Mouse (Mus musculus) ES-E14 (cell line): ENCODE measurements around the gene Cep164. TPM values are rescaled to one million over a fixed set of nuclear protein-coding genes. Genes with fewer than 3 reads are reported as not detected.

ENCODE experiments used
- DNase-seq: peaks from one replicate; pipeline ENCODE4 v3.0.0-alpha.2; 2013; ENCODE audit warnings: low read depth, low spot score
- H3K27ac ChIP-seq: 2 replicates; pipeline ENCODE4 v1.5.1; 2012; ENCODE audit warnings: low read depth, mild to moderate bottlenecking, low read length, moderate library complexity, mixed read lengths; ENCODE audit not compliant: poor library complexity, insufficient read depth, severe bottlenecking
- H3K36me3 ChIP-seq: 2 replicates; pipeline ENCODE4 v1.6.1; 2012; ENCODE audit warnings: mild to moderate bottlenecking, low read length, moderate library complexity, mixed read lengths; ENCODE audit not compliant: control insufficient read depth, poor library complexity, insufficient read depth, severe bottlenecking
- H3K4me1 ChIP-seq, 2 experiments: fragments of 150-350 bp in 1 of 2; sonication (generic) in 1 of 2; 2 replicates each; pipeline ENCODE4 v1.6.1; 2012; ENCODE audit warnings: low read length in 2 of 2, mild to moderate bottlenecking in 1 of 2, mixed read lengths in 1 of 2; ENCODE audit not compliant: control insufficient read depth in 2 of 2, insufficient read depth in 2 of 2, poor library complexity in 1 of 2
- H3K4me3 ChIP-seq, 2 experiments: fragments of 150-350 bp in 1 of 2; sonication (generic) in 1 of 2; 2 replicates each; pipeline ENCODE4 v1.5.1; 2012; ENCODE audit warnings: low read length in 2 of 2, low read depth in 1 of 2, mild to moderate bottlenecking in 1 of 2, mixed read lengths in 1 of 2; ENCODE audit not compliant: insufficient read depth in 1 of 2, poor library complexity in 1 of 2, severe bottlenecking in 1 of 2
- H3K9ac ChIP-seq: 2 replicates; pipeline ENCODE4 v1.6.1; 2012; ENCODE audit warnings: low read depth, mild to moderate bottlenecking, low read length, mixed read lengths; ENCODE audit not compliant: poor library complexity, insufficient read depth, severe bottlenecking
- H3K9me3 ChIP-seq: fragments of 150-350 bp; sonication (generic); 2 replicates; pipeline ENCODE4 v1.6.1; 2012; ENCODE audit warnings: low read depth, mild to moderate bottlenecking, low read length; ENCODE audit not compliant: control insufficient read depth, insufficient read depth
- CHD2 ChIP-seq: IDR thresholded peaks from 2 replicates; pipeline ENCODE4 v1.6.1; 2014; ENCODE audit warnings: mild to moderate bottlenecking, low read depth, low read length, inconsistent platforms
- HCFC1 ChIP-seq: IDR thresholded peaks from 2 replicates; pipeline ENCODE4 v1.6.1; 2012; ENCODE audit warnings: low read length, inconsistent platforms, borderline replicate concordance; ENCODE audit not compliant: insufficient read depth
- MAFK ChIP-seq: IDR thresholded peaks from 2 replicates; pipeline ENCODE4 v1.6.1; 2014; ENCODE audit warnings: mild to moderate bottlenecking, low read depth, low read length, inconsistent platforms; ENCODE audit not compliant: insufficient read depth
- ZC3H11A ChIP-seq: IDR thresholded peaks from 2 replicates; pipeline ENCODE4 v1.6.1; 2012; ENCODE audit warnings: low read depth, mild to moderate bottlenecking, inconsistent platforms, low read length, borderline replicate concordance
- ZNF384 ChIP-seq: IDR thresholded peaks from 2 replicates; pipeline ENCODE4 v1.6.1; 2012; ENCODE audit warnings: low read depth, low read length, inconsistent platforms
- in situ Hi-C, 2 experiments: fragments of 600-800 bp; cut with MboI; formaldehyde crosslinking; loops; one replicate each; pipeline ENCODE4 v1.15.1; 2025; ENCODE audit warnings: low sequenced_read_pairs in 2 of 2, inconsistent platforms in 1 of 2; ENCODE audit not compliant: unreplicated experiment in 2 of 2
- total RNA-seq: library from RNA; depleted of rRNA; stranded (reverse); fragments of 300-350 nt; gene quantifications from 2 replicates; pipeline ENCODE4 v1.2.3, GENCODE M21; 2012

The Cep164 gene
- total RNA-seq, 1 experiment = 19.1 TPM

GRCm38 (mm10) chr9:45815525-45815924 is 13.0 kb downstream of the Cep164 start:
- no peak for DNase-seq

GRCm38 (mm10) chr9:45815113-45815512 is 13.4 kb downstream of the Cep164 start:
- TF ChIP-seq HCFC1 = no peak
- no peak for TF ChIP-seq ZNF384
- TF ChIP-seq ZC3H11A = no peak
- TF ChIP-seq MAFK = no peak
- TF ChIP-seq CHD2 = no peak
- H3K4me3 ChIP-seq = no peak overlapping the region
- H3K4me1 ChIP-seq = peaks cover 0 to 2% of the 10 kb centered on the region in 2 experiments; a peak in 1 of 4 replicates
- no peak for DNase-seq
- in situ Hi-C loops = no loop called here
- no peak overlapping the region for H3K27ac ChIP-seq
- H3K36me3 ChIP-seq = peaks cover 2% of the 10 kb centered on the region; the same call in 1 of the 2 replicates
- H3K9me3 ChIP-seq = no peaks in the 10 kb centered on the region
- H3K9ac ChIP-seq = no peak overlapping the region

More at GRCm38 (mm10) chr9:45815525-45815924, 13.0 kb downstream of the Cep164 start:
- Histone ChIP-seq H3K36me3 (peaks cover 2% of the 10 kb centered on the region; the same call in 1 of the 2 replicates), H3K4me3 (no peak overlapping the region), H3K9ac (no peak overlapping the region), H3K9me3 (no peaks in the 10 kb centered on the region), H3K4me1 (peaks cover 0 to 1% of the 10 kb centered on the region in 2 experiments; a peak in 1 of 4 replicates), H3K27ac (no peak overlapping the region)
- in situ Hi-C loops = no loop called here
- no peak for TF ChIP-seq HCFC1

- Histone ChIP-seq H3K27ac (no peak overlapping the region), H3K36me3 (peaks cover 2% of the 10 kb centered on the region; the same call in 1 of the 2 replicates), H3K4me3 (no peak overlapping the region), H3K9me3 (no peaks in the 10 kb centered on the region), H3K4me1 (peaks cover 0 to 2% of the 10 kb centered on the region in 2 experiments; a peak in 1 of 4 replicates), H3K9ac (no peak overlapping the region)
- TF ChIP-seq MAFK (no peak), ZC3H11A (no peak), ZNF384 (no peak), CHD2 (no peak), HCFC1 (no peak)
- in situ Hi-C loops = no loop called here
- no peak for DNase-seq
Measured at GRCm38 (mm10) chr9:45811946-45812345, 16.5 kb downstream of the Cep164 start.

- H3K4me3 ChIP-seq = no peak overlapping the region
- no peaks in the 10 kb centered on the region; the same call in 1 of the 2 replicates for H3K36me3 ChIP-seq
- no peak for DNase-seq
- TF ChIP-seq ZC3H11A = no peak
- no peak for TF ChIP-seq HCFC1
- no peak for TF ChIP-seq MAFK
- TF ChIP-seq CHD2 = no peak
- no peak for TF ChIP-seq ZNF384
- no peak overlapping the region for H3K27ac ChIP-seq
- H3K4me1 ChIP-seq = peaks cover 0 to 6% of the 10 kb centered on the region in 2 experiments; a peak in 2 of 4 replicates
- no peak overlapping the region for H3K9ac ChIP-seq
- no peaks in the 10 kb centered on the region for H3K9me3 ChIP-seq
- in situ Hi-C loops = no loop called here
Measured at GRCm38 (mm10) chr9:45807761-45808160, 20.7 kb downstream of the Cep164 start.

GRCm38 (mm10) chr9:45807337-45807736 is 21.2 kb downstream of the Cep164 start:
- in situ Hi-C loops = no loop called here

More at GRCm38 (mm10) chr9:45807337-45807736, 21.2 kb downstream of the Cep164 start:
- Histone ChIP-seq H3K4me3 (no peak overlapping the region), H3K27ac (no peak overlapping the region), H3K9me3 (no peaks in the 10 kb centered on the region), H3K9ac (no peak overlapping the region), H3K4me1 (peaks cover 0 to 6% of the 10 kb centered on the region in 2 experiments; a peak in 2 of 4 replicates), H3K36me3 (no peaks in the 10 kb centered on the region; the same call in 1 of the 2 replicates)
- no peak for TF ChIP-seq ZNF384
- TF ChIP-seq CHD2 = no peak
- no peak for TF ChIP-seq MAFK
- TF ChIP-seq ZC3H11A = no peak
- TF ChIP-seq HCFC1 = no peak
- DNase-seq = no peak
